Mouse (Mus musculus) adrenal gland, postnatal 10 days (tissue): ENCODE results near the gene Tns3. TPM values are rescaled to one million over a fixed set of nuclear protein-coding genes. Genes with fewer than 3 reads are reported as not detected.

Experiments used
- DNase-seq: peaks from one replicate; pipeline ENCODE4 v3.0.0; 2021; ENCODE audit warnings: mixed read lengths
- total RNA-seq, 2 experiments: library from RNA; stranded (reverse); gene quantifications; 2 replicates each; pipeline ENCODE4 v1.2.3; 2021

Tns3 gene
- total RNA-seq, 2 experiments from 2014 or later: 36.5 to 38.5 TPM

DNA sequence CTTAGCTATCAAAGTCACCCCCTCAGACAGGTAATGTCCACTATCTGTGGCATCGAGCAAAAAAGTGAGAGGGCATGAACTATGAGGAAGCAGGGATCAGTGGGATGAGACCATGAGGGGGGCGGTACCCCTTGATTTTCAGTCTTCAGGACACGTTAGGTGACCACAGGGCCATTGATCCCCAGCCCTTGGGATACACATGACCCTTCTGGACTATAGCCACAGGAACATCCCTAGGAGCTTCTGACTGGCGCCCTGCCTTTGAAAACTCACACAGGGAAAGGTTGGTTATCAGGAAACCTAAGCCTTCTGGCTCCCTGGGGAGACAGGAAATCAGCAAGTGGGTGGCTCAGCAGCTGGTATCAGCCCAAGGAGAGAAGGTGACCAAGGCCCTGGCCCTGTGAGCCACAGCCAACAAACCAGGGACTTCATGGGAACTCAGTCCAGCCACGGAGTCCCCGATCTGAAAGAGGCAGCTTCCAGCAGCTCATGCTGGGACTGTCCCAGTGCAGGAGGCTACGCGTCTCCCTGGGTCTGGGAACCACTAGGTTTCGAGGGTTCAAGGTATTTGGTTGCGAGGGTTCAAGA is 12.8 kb downstream of the Tns3 start:
- peak; percentile 45 for DNase-seq

DNA sequence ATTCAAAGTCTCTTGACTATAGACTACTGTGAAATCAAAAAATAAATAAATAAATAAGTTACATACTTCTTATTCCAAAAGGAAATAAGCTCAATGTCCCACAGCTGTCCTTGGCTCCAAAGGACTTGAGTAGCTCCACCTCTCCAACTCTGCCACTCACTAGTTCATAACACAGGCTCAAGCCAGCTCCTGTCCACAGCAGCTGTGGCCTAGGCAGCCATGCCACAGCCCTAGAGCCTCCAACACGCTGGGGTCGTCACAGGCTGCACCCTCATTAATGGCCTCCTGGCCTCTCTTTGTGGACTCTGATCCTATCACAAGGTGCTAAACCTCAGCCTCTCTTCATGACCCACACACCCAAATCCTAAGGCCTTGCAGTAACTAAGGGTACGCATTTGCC is 18.7 kb downstream of the Tns3 start:
- DNase-seq: no peak

DNA sequence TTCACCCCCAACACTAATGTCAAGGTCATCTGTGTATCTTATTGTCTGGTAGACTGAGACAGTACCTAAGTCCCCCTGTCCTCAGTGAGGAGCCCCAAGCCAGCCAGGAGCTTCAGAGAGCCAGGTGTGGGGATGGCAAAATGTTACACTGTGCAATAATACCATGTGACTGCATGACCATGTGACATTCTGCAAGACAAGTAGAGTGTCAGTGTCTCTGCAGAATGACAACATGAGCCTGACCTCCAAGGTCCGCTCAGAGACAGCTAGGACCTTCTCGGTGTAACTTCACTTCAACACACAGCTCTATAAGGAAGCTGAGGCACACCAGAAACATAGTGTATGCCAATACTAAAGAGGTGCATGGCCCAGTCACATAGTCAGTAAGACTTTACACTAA is 20.1 kb downstream of the Tns3 start:
- no peak for DNase-seq

DNA sequence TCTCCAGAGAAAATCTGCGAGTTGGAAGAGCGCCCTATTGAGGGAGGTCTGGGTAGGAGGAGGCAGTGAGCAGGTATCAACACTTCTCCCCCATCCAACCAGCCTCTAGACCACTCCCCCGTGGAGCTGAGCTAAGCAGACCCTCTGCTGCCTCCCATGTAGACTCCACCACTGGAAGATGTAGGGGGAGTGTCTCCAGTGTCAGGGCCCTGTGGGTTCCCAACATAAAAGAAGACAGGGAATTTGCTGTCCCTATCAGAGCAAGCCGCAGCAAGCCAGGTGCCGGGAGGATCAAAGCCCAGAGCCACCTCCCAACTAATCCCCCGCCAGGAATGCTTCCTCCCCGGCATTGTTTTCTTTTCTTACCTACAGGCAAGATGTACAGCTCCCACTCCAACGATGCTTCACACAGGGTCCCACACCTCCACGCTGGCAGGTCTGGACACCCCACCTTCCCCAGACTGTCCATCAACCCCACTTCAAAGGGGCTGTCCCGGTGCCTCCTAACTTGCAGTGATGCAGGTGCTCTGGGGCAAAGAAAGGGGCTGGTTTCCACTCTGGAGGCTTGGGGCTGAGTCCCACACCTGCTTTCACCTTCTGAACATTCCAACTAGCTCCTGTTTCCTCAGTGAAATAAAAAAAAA is 22.6 kb downstream of the Tns3 start:
- no peak for DNase-seq

DNA sequence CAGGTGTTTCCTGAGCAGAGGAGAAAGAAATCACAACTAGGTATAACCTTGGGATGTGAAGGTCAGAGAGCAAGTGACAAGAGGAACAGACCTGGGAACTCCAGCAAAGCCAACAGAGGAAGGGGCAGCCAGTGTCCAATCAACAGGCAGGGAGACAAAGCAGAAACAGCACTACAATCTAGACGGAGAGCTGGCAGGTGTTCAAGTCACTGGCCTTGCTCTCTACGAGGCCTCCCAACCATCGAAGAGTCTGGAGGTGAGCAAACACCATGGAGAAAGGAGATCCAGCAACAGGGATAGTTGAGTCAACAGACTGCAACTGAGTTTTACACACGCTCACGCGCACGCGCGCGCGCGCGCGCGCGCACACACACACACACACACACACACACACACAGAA is 24.6 kb downstream of the Tns3 start:
- DNase-seq: peak; percentile 71

DNA sequence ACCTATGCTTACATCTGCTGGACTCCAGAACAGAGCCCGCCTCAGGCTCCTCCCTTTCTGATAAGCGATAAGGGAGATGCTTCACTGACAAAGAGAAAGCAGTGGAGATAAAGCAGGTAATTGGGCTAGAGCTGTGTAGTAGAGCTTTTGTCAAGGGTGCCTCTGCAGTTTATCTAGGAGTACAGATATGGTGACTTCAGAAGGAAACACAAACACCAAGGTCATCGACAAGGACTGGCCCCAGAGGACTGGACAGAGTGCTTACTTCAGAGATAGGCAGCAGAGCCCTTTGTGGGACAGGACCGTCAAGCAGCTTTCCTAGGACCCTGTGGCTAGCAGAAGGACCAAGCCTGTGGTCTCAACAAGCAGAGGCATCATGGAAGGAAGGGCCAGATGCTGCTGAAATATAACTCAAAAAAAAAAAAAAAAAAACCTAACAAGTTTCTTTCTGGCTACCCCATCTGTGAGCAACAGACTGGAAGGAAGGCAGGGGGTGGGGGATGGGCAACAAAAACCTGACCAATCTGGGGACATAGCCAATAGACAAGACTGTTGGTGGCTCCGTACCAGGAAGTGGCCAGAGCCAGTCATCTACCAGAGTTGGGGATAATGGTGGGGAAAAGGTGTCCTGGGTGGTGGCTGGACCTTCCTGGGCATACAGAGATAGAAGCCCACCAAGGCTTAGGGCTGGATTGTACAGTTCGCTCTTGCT is 25.2 kb downstream of the Tns3 start:
- peak; percentile 66 for DNase-seq

DNA sequence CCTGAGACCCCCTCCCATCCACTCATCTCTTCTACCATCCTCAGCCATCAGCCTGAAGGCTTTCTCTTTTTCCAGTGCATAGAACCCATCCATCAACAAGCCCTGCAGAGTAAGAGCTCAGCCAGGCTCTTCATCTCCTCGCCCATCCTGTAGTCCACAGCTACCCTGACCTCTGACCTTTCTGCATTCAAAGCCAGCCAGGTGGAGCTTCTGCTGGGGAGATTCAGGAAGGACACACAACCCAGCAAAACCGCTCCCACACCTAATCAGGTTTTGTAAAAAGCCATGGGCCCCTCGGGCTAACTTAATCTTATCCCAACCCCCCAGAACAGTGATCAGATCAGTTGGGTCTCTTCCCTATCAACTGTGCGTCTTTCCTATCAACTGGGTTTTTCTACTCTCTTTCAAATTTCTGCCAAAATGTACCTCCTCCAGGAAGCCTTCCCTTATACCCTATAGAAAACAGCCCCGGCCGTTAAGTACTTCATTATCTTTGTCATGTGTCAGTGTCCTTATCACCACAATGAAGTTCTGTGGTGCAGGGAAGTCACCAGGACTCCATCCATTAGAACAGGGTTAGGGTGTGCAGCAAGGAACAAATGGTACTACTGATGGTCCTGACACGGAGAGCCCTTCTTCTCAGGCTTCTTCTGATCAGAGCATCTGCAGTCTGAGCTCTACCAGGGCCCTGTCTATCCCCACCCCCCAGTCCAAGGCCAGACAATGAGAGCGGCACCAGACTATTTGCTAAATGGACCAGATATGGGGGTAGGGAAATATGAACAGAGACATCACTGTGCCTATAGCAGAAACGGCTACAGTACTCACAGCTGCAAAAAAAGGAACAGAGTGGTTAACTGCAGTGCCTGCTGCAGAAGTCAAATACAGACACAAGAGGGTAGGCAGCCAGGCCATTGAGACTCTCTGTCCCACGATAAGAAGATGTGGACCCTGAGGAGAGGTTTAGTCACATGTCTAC is 26.6 kb downstream of the Tns3 start:
- no peak for DNase-seq

DNA sequence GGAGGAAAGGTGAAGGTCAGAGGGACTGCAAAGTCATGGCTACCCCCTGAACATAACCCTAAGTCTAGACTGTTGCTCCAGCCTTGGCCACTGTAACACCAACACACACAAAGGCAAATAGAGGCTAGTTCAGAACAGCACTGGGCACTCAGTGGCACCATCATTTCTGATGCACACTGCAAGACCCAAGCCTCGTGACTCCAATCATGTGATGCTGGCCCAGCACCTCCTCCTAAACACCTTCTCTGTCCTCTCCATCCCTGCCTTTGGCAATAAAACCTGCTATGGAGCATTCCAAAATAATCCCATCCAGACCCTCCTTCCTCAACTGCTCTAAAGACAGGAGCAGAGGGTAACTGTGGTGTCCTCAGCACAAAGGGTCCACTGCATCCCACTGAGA is 27.7 kb downstream of the Tns3 start:
- DNase-seq: no peak

DNA sequence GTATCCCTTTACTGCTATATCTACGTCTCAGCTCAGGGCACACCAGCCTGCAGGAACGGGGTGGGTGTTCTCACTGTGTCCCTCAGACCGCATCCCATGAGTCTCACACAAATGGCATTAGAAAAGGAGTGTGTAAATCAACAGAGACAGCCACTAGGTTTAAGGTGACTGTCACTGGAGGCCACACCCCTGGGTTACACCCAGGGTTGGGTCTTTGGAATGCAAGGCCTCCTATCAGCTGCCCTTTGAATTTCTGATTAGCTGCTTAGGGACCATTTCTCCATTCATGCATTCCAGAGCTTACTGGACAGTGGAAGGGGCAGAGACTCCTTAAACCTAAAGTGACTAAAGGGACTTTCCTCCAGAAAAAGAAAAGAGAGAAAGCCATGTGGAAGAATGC is 28.6 kb downstream of the Tns3 start:
- no peak for DNase-seq

DNA sequence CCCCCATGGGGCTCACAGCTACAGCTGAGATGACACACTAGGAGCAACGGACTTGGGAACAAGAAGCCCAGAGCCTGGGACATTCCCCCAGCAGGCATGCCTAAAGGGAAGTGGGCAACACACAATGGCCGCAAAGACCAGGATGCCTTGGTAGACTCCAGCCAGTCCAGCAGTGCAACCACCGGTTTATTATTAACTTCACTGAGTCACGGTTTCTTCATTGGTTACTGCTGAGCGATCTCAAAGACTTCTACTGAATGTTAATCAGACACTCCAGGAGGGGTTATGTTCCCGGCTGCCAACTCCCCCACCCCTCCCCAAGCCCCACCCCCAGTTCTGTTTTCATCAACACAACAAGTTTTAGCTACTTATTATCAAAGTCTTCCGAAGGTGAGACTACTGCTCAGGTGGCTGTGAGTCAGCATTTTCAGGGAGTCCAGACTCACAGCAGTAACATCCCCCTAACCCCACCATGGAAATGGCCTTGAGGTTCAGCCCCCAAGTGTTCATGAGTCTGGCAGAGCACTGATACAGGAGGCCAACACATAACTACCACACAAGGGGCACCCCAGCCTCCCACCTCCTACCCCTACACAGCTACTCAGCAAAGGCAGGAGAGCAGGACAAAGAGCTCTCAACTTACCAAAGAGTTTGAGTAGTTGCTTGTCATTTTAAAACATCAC is 29.5 kb downstream of the Tns3 start:
- no peak for DNase-seq

DNA sequence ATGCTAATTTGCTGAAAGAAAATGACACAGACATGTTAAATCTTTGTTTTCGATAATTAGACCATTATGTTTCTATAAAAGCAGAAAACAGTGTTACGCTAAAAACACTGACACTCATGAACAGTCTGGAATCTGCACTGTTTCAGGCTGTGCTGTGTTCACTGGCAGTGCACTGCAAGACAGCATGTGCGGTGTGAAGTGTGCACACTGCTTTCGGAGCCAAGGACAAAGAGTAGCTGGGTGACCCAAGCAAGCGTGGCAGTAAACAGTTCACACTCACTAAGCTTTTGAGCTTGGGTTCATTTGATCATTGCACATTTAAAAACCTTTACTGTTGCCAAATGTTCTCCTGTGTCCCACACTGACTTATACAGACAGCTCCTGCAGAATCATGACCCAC is 32.2 kb downstream of the Tns3 start:
- no peak for DNase-seq

DNA sequence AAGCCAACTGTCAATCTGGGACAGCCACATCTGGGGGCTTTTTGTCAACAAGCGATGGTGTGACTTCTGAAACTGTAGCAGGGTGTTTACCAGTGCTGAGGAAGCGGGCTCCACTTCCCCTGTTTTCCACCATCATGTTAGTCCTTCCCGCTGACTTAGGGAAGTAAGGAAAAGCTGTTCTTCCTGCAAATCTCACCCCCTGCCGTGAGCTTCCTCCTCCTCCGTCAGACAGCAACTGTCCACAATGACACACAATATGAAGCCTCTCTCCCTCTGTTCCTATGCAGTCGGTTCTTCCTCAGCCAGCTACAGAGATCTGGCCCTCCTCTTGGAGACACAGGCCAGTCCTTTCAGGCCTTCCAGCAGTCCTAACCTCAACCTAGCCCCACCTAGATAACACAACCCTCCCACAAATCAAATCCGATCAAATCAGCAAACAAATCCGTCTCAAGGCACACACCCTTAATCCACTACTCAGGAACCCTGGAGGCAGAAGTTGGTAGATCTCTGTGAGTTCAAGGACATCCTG is 34.4 kb downstream of the Tns3 start:
- DNase-seq: no peak

DNA sequence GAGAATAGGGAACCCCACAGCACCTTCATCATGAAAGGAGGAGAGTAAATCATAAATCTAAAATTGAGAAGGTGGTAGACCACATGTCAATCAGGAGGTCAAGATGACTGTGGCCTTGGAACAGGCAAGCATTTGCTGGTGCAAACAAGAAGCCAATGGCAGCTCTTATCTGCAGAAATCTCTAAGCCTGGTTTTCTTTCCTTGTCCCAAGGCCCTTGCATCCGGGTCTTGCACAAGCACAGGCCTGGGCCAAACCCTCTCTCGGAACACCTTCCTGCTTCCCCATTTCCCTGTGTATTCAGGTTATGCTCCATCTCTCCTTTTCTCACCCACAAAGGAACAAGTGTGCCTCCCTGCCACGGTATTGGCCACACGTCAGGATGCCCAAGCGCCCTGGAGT is 35.0 kb downstream of the Tns3 start:
- DNase-seq: peak; percentile 46

DNA sequence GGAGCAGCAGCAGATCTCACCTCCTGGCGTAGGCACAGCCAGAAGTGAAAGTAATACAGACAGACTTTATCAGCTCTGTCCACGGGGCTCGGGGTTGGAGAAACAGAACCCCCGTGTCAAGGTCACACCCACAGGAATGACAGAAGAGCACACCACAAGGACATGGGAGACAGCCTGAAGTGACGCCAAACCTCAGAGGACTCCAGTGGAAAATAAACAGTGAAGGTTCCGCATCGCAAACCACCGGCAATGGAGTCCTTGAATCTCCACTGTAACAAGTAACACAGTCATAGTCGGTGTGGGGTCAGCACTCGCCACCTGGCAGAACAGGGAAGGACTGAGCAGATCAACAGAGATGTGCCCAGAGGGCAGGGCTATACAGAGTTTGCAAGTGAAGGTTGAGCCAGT is 35.5 kb downstream of the Tns3 start:
- peak; percentile 47 for DNase-seq

DNA sequence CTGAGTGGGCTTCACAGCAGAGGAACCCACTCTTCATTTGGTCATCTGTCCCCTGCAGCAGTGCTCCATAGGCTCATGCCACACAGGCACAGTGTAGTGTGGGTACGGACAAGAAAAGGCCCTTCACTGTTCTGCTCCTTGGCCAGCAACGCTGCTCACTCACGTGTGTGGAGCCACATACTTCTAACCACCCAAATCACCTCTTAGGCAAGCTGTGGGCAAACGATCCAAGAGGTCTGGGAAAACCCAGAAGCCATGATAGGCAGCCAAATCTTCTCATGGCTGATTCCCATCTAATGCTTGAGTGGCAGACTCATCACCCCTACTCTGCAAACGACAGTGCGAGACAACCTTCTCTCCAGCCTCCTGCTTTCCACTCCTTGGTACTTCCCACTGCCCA is 37.2 kb downstream of the Tns3 start:
- DNase-seq: no peak

DNA sequence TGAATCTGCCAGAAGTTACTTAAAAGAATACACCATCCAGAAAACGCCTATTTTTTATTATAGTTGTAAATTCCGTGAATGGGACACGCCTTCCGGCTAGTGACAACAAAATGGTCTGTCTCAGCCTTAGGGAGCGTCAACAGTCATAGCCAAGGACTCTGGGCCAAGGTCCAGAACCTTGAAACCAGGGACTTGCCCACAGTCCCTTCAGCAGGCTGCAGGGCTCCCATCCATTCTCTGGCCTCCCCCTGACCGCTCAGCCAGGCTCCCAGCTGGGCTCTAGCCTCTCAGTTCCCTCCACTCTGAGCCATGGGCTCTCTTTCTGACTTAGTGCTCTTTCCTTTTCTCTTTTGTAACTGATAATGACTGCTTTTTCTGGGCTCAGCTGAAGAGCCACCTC is 37.6 kb downstream of the Tns3 start:
- peak; percentile 59 for DNase-seq

DNA sequence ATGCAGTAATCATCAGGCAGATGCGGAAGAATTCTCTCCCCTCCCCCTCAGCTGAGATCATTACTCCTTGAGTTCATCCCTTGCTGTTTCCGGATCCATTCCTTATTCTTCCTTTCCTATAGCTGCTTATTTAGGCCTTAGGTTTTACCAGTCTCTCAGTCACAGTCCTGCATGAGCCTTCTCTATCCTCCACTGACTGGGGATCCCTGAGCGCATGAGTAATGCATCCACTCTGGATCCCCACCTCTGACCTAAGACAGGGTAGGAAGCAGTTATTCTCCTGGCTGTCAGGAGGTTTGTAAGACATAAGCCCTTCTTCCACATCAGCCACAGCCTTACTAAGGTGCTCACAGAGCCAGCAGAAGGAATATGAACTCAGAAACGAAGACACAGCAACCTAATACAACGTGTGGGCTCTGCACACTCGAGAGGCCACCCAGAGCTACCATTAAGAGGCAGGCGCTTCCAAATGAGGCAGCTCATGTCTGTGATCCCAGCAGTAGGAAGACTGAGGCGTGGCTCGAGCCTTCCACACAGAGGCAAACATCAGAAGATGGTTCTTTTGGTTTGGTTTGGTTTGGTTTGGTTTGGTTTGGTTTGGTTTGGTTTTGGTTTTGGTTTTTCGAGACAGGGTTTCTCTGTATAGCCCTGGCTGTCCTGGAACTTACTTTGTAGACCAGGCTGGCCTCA is 38.3 kb downstream of the Tns3 start:
- DNase-seq: no peak

DNA sequence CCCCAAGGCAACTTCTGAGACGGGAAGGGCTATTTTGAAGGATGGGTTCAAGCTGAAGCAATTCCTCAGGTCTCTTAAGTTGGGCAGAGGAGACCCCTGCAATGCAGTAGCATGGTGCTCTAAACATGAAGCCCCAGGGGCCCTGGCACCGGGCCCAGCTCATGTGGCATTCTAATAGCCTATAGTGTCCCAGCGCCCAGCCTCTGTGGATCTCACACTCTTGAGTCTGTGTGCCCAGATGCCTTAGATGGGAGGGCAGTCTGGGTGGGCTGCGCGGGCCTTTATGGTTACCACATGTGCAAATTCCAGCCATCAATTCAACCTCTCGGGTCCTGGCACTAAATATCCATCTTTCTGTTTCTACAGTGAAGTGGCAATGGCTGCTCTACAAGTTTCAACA is 38.9 kb downstream of the Tns3 start:
- no peak for DNase-seq

DNA sequence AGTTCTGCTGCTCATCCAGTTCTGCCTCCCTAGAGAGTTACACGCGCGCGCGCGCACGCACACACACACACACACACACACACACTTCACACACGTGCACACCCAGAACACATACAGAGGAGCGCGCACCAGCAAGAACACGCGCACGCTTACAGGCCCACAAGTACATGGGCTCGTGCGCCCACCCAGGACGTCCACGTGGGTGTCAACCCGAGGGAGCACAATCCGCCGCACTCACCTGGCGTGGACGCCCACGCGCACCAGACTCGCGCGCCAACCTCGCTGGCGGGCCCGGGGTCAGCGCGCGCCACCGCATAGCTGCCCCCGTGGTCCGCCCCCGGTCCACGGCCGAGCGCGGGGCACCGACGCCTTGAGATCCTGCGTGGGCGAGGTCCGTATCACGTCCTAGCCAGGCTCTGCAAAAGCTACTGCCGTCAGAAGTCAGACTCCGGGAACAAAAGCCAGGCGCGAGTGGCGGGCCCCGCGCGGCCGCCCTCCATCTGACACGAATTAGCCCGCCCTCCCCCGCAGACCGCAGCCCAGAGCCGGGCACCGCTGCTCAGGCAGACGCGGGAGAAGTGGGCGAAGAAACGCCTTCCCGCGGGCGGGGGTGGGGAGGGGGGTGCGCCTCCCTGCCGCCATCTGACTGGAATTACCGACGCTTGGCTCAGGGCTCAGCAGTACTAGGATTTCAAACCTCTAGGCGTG is 40.0 kb downstream of the Tns3 start:
- DNase-seq: peak; percentile 69

DNA sequence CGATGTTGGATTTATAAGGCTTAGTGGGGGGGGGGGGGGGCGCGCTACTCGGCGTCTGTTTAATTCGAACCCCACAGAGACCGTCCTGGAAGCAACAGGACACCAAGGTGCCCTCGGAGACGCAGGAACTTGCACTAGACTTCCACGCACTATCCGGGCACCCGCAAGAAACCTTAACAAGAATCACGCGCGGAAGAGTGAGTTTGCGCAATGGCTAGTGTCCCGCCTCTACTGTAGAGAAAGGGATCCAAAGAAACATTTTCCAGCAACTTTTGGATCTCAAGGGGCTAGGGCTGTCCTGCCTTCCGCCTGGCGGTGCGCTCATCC is 40.5 kb downstream of the Tns3 start:
- no peak for DNase-seq

DNA sequence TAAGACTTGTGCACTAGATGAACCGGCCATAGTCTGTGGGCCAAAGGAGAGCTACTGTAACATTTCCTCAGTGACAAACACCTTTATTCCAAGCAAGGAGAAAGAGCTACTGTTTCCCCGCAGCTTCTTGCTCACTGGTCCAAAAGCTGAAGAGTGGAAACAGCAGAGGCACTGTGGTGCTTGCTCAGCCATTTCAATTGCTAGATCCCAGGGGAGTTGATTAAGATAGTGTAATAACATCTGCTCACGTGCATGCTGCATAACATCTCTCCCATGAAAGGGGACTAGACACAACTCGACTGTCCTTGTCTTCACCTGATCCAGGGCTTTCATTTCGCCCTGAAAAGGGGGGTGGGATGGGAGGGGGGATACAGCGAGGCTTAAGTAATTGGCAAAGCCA is 41.7 kb downstream of the Tns3 start:
- no peak for DNase-seq
